Mouse (Mus musculus): ENCODE measurements at regions not wholly inside any gene's neighbourhood (a gene's known extent, or its start where the extent isn't known, plus 50 kb on each side); places are given as distances from the start of the nearest gene placed in this dataset.

DNA sequence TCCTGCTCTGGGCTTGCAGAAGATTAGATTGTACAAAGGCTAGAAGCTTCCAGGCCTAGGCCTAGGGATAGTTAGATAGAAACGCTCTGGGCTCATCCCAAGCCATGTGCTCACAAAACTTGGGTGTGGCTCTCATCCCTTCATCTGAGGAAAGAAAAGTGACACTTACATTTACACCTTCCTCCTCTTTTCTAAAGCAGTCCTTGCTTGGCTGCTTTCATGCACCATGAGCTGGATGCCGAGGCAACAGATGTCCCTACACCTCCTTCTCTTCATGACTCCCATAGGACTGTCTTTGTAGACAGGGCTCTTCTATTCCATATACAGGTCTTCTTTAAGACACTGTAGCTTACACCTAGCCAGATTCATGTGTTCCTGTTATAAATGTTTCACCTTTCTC is 238.3 kb downstream of the Spry2 start:
- TF ChIP-seq NRF1 (IDR thresholded peaks at IDR 0.05; ENCODE audit: insufficient read depth, low read depth, low read length, poor library complexity, severe bottlenecking) (no peak), EP300 (IDR thresholded peaks at IDR 0.05; ENCODE audit: low read depth in 1 of 2, low read length in 2 of 2) (no peak), MAZ (IDR thresholded peaks at IDR 0.05; ENCODE audit: low read depth, low read length) (no peak), CTCF (IDR thresholded peaks at IDR 0.05 in 2 of 3, conservative IDR thresholded peaks at IDR 0.05 in 1 of 3; ENCODE audit: control insufficient read depth in 1 of 3, insufficient read depth in 1 of 3, low read depth in 2 of 3, low read length in 3 of 3, poor library complexity in 1 of 3, severe bottlenecking in 1 of 3) (no peak), TAL1 (IDR thresholded peaks at IDR 0.05; ENCODE audit: low read length) (no peak), SIN3A (IDR thresholded peaks at IDR 0.05; ENCODE audit: low read length) (no peak), POLR2A (IDR thresholded peaks at IDR 0.05; ENCODE audit: control insufficient read depth in 1 of 2, insufficient read depth in 1 of 2, low read depth in 1 of 2, low read length in 2 of 2, poor library complexity in 1 of 2) (no peak), POLR2AphosphoS5 (IDR thresholded peaks at IDR 0.05; ENCODE audit: borderline replicate concordance, low read depth, low read length) (no peak), TBP (IDR thresholded peaks at IDR 0.05; ENCODE audit: low read depth, low read length) (no peak), ZKSCAN1 (IDR thresholded peaks at IDR 0.05; ENCODE audit: low read depth, low read length) (no peak)

DNA sequence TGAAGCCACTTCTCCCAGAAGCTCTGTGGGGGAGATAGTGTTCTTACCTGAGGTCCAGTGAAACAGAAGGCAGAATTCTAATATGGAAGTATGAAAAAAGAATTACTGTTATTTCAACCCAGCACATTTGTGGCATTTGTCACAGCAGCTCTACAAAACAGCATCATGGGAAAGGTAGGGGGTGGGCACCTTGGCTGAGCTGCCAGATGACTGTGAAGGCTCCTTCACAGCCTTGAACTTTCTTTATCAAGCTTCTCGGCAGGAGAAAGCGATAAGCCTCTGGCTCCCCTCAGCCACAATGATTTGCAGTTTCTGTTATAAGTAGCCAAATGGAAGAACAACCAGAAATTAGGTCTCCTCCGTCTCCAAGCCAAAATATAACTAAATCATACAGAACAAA is 249.5 kb downstream of the Spry2 start:
- peak overlapping the region; percentile 63 for H3K27ac ChIP-seq (ENCODE audit: control insufficient read depth, low read depth, low read length)
- H3K9ac ChIP-seq (ENCODE audit: control insufficient read depth, low read depth, low read length, poor library complexity, severe bottlenecking) = peak overlapping the region; percentile 3; the same call in 1 of the 2 replicates
- DNase-seq (ENCODE audit: low read depth, low spot score) = peak; percentile 80
- no peaks in the 10 kb centered on the region for H3K27me3 ChIP-seq (ENCODE audit: control insufficient read depth in 1 of 2, insufficient read depth in 2 of 2, low read length in 2 of 2)
- peaks cover 0 to 38% of the 10 kb centered on the region in 2 experiments; a peak in 2 of 4 replicates for H3K36me3 ChIP-seq (ENCODE audit: control insufficient read depth in 1 of 2, insufficient read depth in 2 of 2, low read length in 2 of 2)
- no peaks in the 10 kb centered on the region for H3K9me3 ChIP-seq (replicated peaks; ENCODE audit: insufficient read depth, low read length)
- no peaks in the 10 kb centered on the region for H3K79me2 ChIP-seq (ENCODE audit: control insufficient read depth, insufficient read depth, low read length, poor library complexity)
- peaks cover 18 to 22% of the 10 kb centered on the region in 2 experiments for H3K4me1 ChIP-seq (ENCODE audit: control insufficient read depth in 1 of 2, insufficient read depth in 2 of 2, low read length in 2 of 2)
- TF ChIP-seq HCFC1 (IDR thresholded peaks at IDR 0.05; ENCODE audit: low read depth, low read length) (peak; percentile 43; the same call in 1 of the 2 replicates), UBTF (IDR thresholded peaks at IDR 0.05; ENCODE audit: borderline replicate concordance, insufficient read depth, low read depth, low read length) (no peak), EP300 (IDR thresholded peaks at IDR 0.05; ENCODE audit: low read depth in 1 of 2, low read length in 2 of 2) (peak; percentile 86 to 88), TBP (IDR thresholded peaks at IDR 0.05; ENCODE audit: low read depth, low read length) (0 out of 2 replicates have a peak, but pooled peaks have one; percentile 24), NELFE (IDR thresholded peaks at IDR 0.05; ENCODE audit: low read depth, low read length) (no peak), CHD2 (IDR thresholded peaks at IDR 0.05; ENCODE audit: low read length) (peak; percentile 16; the same call in 1 of the 2 replicates), MEF2A (IDR thresholded peaks at IDR 0.05; ENCODE audit: extremely low read depth, insufficient replicate concordance, low read depth, low read length, poor library complexity, severe bottlenecking) (no peak), SMC3 (IDR thresholded peaks at IDR 0.05; ENCODE audit: low read depth, low read length) (no peak), GATA1 (IDR thresholded peaks at IDR 0.05; ENCODE audit: low read depth, low read length) (peak; percentile 90), MAZ (IDR thresholded peaks at IDR 0.05; ENCODE audit: low read depth, low read length) (peak; percentile 62; the same call in 1 of the 2 replicates), TCF12 (IDR thresholded peaks at IDR 0.05; ENCODE audit: low read depth, low read length) (peak; percentile 72), GABPA (IDR thresholded peaks at IDR 0.05; ENCODE audit: low read depth, low read length) (peak; percentile 64), ETS1 (IDR thresholded peaks at IDR 0.05; ENCODE audit: low read depth, low read length) (peak; percentile 88), SIN3A (IDR thresholded peaks at IDR 0.05; ENCODE audit: low read length) (peak; percentile 38; the same call in 1 of the 2 replicates), RCOR1 (IDR thresholded peaks at IDR 0.05; ENCODE audit: low read depth, low read length) (peak; percentile 80)
- peak overlapping the region in 1 of 2 experiments; percentile 13; a peak in 1 of 4 replicates for H3K4me3 ChIP-seq (ENCODE audit: control insufficient read depth in 1 of 2, insufficient read depth in 1 of 2, low read depth in 2 of 2, low read length in 2 of 2)

More for the DNA sequence above, 238.3 kb downstream of the Spry2 start:
- no peaks in the 10 kb centered on the region for H3K79me2 ChIP-seq (ENCODE audit: control insufficient read depth, insufficient read depth, low read length, poor library complexity)
- DNase-seq (ENCODE audit: low read depth, low spot score) = no peak
- H3K36me3 ChIP-seq (ENCODE audit: control insufficient read depth in 1 of 2, insufficient read depth in 2 of 2, low read length in 2 of 2) = no peaks in the 10 kb centered on the region
- no peaks in the 10 kb centered on the region for H3K27me3 ChIP-seq (ENCODE audit: control insufficient read depth in 1 of 2, insufficient read depth in 2 of 2, low read length in 2 of 2)
- no peak overlapping the region for H3K4me3 ChIP-seq (ENCODE audit: control insufficient read depth in 1 of 2, insufficient read depth in 1 of 2, low read depth in 2 of 2, low read length in 2 of 2)
- no peaks in the 10 kb centered on the region for H3K4me1 ChIP-seq (ENCODE audit: control insufficient read depth in 1 of 2, insufficient read depth in 2 of 2, low read length in 2 of 2)
- H3K9ac ChIP-seq (ENCODE audit: control insufficient read depth, low read depth, low read length, poor library complexity, severe bottlenecking) = no peak overlapping the region
- no peaks in the 10 kb centered on the region for H3K9me3 ChIP-seq (replicated peaks; ENCODE audit: insufficient read depth, low read length)
- no peak overlapping the region for H3K27ac ChIP-seq (ENCODE audit: control insufficient read depth, low read depth, low read length)
